Mouse (Mus musculus): ENCODE measurements around the gene Mical3. TPM values are rescaled to one million over a fixed set of nuclear protein-coding genes. Genes with fewer than 3 reads are reported as not detected.

The Mical3 gene
- polyA plus RNA-seq, 1 experiment from 2014 or later: 18.0 TPM

- Histone ChIP-seq H3K27ac (ENCODE audit: low read depth, low read length) (no peak overlapping the region), H3K4me1 (replicated peaks; ENCODE audit: control insufficient read depth, insufficient read depth, low read length) (no peaks in the 10 kb centered on the region), H3K36me3 (ENCODE audit: control insufficient read depth, insufficient read depth, low read length) (no peaks in the 10 kb centered on the region), H3K4me3 (ENCODE audit: low read depth, low read length) (no peak overlapping the region), H3K27me3 (ENCODE audit: control insufficient read depth, insufficient read depth, low read length) (no peaks in the 10 kb centered on the region), H3K9me3 (ENCODE audit: control insufficient read depth, low read length) (no peaks in the 10 kb centered on the region), H3K4me2 (ENCODE audit: low read depth, low read length, severe bottlenecking) (no peak overlapping the region), H3K9ac (ENCODE audit: low read length) (no peak overlapping the region)
- 75% methylated on average over 3 of the region's 3 CpGs for WGBS
- no peak for ATAC-seq (replicated peaks; ENCODE audit: low FRiP score)
- DNase-seq (ENCODE audit: low spot score): no peak
These were observed 75.3 kb downstream of the Mical3 start for GRCm38 (mm10) chr6:121055496-121055895.

DNA sequence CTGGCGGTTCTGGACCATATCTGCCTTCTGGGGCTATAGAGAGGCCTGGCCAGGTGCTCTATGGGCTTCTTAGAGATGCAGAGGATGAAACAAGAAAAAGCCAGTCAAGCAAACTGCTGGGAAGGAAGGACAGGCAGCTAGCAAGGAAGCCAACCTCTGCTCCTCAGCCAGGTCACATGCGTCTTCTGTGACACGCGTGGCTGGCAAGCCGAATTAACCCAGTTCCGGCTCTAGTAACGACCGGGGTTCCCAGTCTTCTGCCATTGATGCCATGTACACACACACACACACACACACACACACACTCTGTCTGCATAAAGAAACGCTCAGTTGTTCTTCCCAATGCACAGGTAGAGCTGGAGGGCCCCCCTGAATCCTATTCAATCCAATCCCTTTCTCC is 75.9 kb downstream of the Mical3 start:
- Histone ChIP-seq H3K4me2 (ENCODE audit: low read depth, low read length, severe bottlenecking) (no peak overlapping the region), H3K4me1 (replicated peaks; ENCODE audit: control insufficient read depth, insufficient read depth, low read length) (no peaks in the 10 kb centered on the region), H3K27me3 (ENCODE audit: control insufficient read depth, insufficient read depth, low read length) (no peaks in the 10 kb centered on the region), H3K4me3 (ENCODE audit: low read depth, low read length) (no peak overlapping the region), H3K9ac (ENCODE audit: low read length) (no peak overlapping the region), H3K9me3 (ENCODE audit: control insufficient read depth, low read length) (no peaks in the 10 kb centered on the region), H3K27ac (ENCODE audit: low read depth, low read length) (no peak overlapping the region), H3K36me3 (ENCODE audit: control insufficient read depth, insufficient read depth, low read length) (no peaks in the 10 kb centered on the region)
- ATAC-seq (replicated peaks; ENCODE audit: low FRiP score) (no peak), DNase-seq (ENCODE audit: low spot score) (no peak)
- WGBS: 90% methylated on average over 9 of the region's 9 CpGs

DNA sequence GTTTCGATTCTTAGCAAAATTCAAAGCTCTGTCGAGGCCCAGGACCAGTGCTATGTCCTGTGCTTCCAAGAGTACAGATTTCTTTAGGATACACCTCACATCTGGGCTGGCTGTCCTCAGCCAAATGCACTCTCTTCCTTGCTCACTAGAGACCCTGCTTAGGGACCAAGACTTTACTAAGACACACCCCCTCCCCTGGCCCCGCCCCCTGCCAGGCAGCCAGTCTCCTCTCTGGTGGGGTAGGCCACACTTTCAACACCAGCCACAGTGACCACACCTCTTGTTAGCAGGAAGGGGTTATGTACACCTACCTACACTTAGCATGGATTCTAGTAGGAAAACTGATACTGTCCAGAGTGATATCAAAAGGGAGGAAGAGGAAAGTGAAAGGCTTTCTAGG is 76.5 kb downstream of the Mical3 start:
- DNase-seq (ENCODE audit: low spot score) (no peak), ATAC-seq (replicated peaks; ENCODE audit: low FRiP score) (no peak)
- 80% methylated on average over 3 of the region's 3 CpGs for WGBS

GRCm38 (mm10) chr6:121053585-121054112 is 77.2 kb downstream of the Mical3 start:
- ATAC-seq (replicated peaks; ENCODE audit: low FRiP score) (no peak), DNase-seq (ENCODE audit: low spot score) (no peak)
- Histone ChIP-seq H3K4me1 (replicated peaks; ENCODE audit: control insufficient read depth, insufficient read depth, low read length) (no peaks in the 10 kb centered on the region), H3K9ac (ENCODE audit: low read length) (no peak overlapping the region), H3K36me3 (ENCODE audit: control insufficient read depth, insufficient read depth, low read length) (no peaks in the 10 kb centered on the region), H3K27ac (ENCODE audit: low read depth, low read length) (no peak overlapping the region), H3K27me3 (ENCODE audit: control insufficient read depth, insufficient read depth, low read length) (no peaks in the 10 kb centered on the region), H3K4me2 (ENCODE audit: low read depth, low read length, severe bottlenecking) (no peak overlapping the region), H3K9me3 (ENCODE audit: control insufficient read depth, low read length) (no peaks in the 10 kb centered on the region), H3K4me3 (ENCODE audit: low read depth, low read length) (no peak overlapping the region)
- 92% methylated on average over 7 of the region's 7 CpGs for WGBS

More for the DNA sequence above, 76.5 kb downstream of the Mical3 start:
- H3K9ac ChIP-seq (ENCODE audit: low read length): no peak overlapping the region
- H3K9me3 ChIP-seq (ENCODE audit: control insufficient read depth, low read length): no peaks in the 10 kb centered on the region
- H3K4me3 ChIP-seq (ENCODE audit: low read depth, low read length): no peak overlapping the region
- no peak overlapping the region for H3K27ac ChIP-seq (ENCODE audit: low read depth, low read length)
- no peaks in the 10 kb centered on the region for H3K4me1 ChIP-seq (replicated peaks; ENCODE audit: control insufficient read depth, insufficient read depth, low read length)
- no peak overlapping the region for H3K4me2 ChIP-seq (ENCODE audit: low read depth, low read length, severe bottlenecking)
- H3K27me3 ChIP-seq (ENCODE audit: control insufficient read depth, insufficient read depth, low read length): no peaks in the 10 kb centered on the region
- H3K36me3 ChIP-seq (ENCODE audit: control insufficient read depth, insufficient read depth, low read length): no peaks in the 10 kb centered on the region

DNA sequence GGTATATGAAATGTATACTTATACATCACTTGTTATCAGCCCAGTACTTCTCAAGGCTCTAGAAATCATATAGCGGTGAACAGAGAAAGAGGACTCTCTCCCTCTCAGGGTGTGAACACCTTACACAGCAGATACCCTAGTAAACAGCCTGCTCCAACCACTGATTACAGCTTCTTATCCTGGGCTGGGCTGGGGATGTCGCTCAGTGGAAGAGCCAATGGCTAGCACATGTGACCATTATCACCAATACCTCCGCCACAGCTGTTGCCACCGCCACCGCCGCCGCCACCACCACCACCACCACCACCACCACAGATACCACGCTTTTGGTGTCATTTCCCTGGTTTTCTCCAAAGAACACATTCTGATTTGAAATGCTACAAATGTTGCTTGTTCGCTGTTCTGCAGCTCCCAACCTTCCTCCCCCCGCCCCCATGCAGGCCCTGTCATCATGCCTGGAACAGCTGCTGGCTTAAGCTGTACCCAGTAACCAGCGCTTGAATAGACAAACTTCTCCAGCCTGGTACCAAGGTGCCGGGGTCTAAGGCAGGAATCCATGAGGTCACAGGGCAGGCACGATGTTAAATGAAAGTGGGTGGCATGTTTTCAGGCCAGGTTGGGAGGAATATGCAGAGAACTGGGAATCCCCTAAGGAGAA is 78.7 kb downstream of the Mical3 start:
- no peaks in the 10 kb centered on the region for H3K27me3 ChIP-seq (ENCODE audit: control insufficient read depth, insufficient read depth, low read length)
- no peak overlapping the region for H3K4me3 ChIP-seq (ENCODE audit: low read depth, low read length)
- no peak for ATAC-seq (replicated peaks; ENCODE audit: low FRiP score)
- H3K4me2 ChIP-seq (ENCODE audit: low read depth, low read length, severe bottlenecking): no peak overlapping the region
- no peak overlapping the region for H3K27ac ChIP-seq (ENCODE audit: low read depth, low read length)
- no peak overlapping the region for H3K9ac ChIP-seq (ENCODE audit: low read length)
- no peaks in the 10 kb centered on the region for H3K4me1 ChIP-seq (replicated peaks; ENCODE audit: control insufficient read depth, insufficient read depth, low read length)
- no peaks in the 10 kb centered on the region for H3K9me3 ChIP-seq (ENCODE audit: control insufficient read depth, low read length)
- no peak for DNase-seq (ENCODE audit: low spot score)
- H3K36me3 ChIP-seq (ENCODE audit: control insufficient read depth, insufficient read depth, low read length): no peaks in the 10 kb centered on the region
- 95% methylated on average over 13 of the region's 13 CpGs for WGBS

GRCm38 (mm10) chr6:121051411-121051810 is 79.4 kb downstream of the Mical3 start:
- Histone ChIP-seq H3K27me3 (ENCODE audit: control insufficient read depth, insufficient read depth, low read length) (no peaks in the 10 kb centered on the region), H3K9me3 (ENCODE audit: control insufficient read depth, low read length) (no peaks in the 10 kb centered on the region), H3K4me2 (ENCODE audit: low read depth, low read length, severe bottlenecking) (no peak overlapping the region), H3K36me3 (ENCODE audit: control insufficient read depth, insufficient read depth, low read length) (no peaks in the 10 kb centered on the region), H3K9ac (ENCODE audit: low read length) (no peak overlapping the region), H3K27ac (ENCODE audit: low read depth, low read length) (no peak overlapping the region), H3K4me1 (replicated peaks; ENCODE audit: control insufficient read depth, insufficient read depth, low read length) (no peaks in the 10 kb centered on the region), H3K4me3 (ENCODE audit: low read depth, low read length) (no peak overlapping the region)
- ATAC-seq (replicated peaks; ENCODE audit: low FRiP score) (no peak), DNase-seq (ENCODE audit: low spot score) (no peak)
- WGBS: 90% methylated on average over 8 of the region's 8 CpGs

DNA sequence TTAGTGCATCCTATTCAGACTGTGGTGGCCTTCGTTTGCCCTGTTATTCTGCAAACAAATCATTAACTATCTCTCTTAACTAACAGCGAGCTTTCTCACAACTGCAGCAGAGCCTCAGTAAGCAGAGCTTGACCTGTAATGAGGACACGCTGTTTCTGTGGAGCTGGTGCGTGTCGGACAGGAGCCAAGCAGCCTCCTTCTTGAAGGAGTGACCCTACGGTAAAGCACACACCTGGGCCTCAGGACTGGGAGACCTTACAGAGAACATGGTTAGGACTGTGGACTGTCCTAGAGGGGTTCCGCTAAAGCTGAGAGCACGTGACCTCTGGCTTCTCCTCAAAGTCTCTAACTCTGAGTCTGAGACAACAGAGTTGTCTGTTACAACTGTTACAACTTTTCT is 82.1 kb downstream of the Mical3 start:
- H3K4me3 ChIP-seq (ENCODE audit: low read depth, low read length): no peak overlapping the region
- DNase-seq (ENCODE audit: low spot score) (no peak), ATAC-seq (replicated peaks; ENCODE audit: low FRiP score) (no peak)
- WGBS: 86% methylated on average over 8 of the region's 8 CpGs
- no peak overlapping the region for H3K4me2 ChIP-seq (ENCODE audit: low read depth, low read length, severe bottlenecking)
- H3K36me3 ChIP-seq (ENCODE audit: control insufficient read depth, insufficient read depth, low read length): no peaks in the 10 kb centered on the region
- no peaks in the 10 kb centered on the region for H3K27me3 ChIP-seq (ENCODE audit: control insufficient read depth, insufficient read depth, low read length)
- no peaks in the 10 kb centered on the region for H3K9me3 ChIP-seq (ENCODE audit: control insufficient read depth, low read length)
- H3K9ac ChIP-seq (ENCODE audit: low read length): no peak overlapping the region
- no peak overlapping the region for H3K27ac ChIP-seq (ENCODE audit: low read depth, low read length)
- no peaks in the 10 kb centered on the region for H3K4me1 ChIP-seq (replicated peaks; ENCODE audit: control insufficient read depth, insufficient read depth, low read length)

- no peak for ATAC-seq (replicated peaks; ENCODE audit: low FRiP score)
- 81% methylated on average over 20 of the region's 20 CpGs for WGBS
These were observed 85.3 kb downstream of the Mical3 start for GRCm38 (mm10) chr6:121045345-121046080.

More at GRCm38 (mm10) chr6:121045345-121046080, 85.3 kb downstream of the Mical3 start:
- H3K4me1 ChIP-seq (replicated peaks; ENCODE audit: control insufficient read depth, insufficient read depth, low read length): no peaks in the 10 kb centered on the region
- H3K27me3 ChIP-seq (ENCODE audit: control insufficient read depth, insufficient read depth, low read length): no peaks in the 10 kb centered on the region
- H3K9me3 ChIP-seq (ENCODE audit: control insufficient read depth, low read length): no peaks in the 10 kb centered on the region
- H3K36me3 ChIP-seq (ENCODE audit: control insufficient read depth, insufficient read depth, low read length): no peaks in the 10 kb centered on the region
- no peak overlapping the region for H3K4me3 ChIP-seq (ENCODE audit: low read depth, low read length)
- no peak overlapping the region for H3K9ac ChIP-seq (ENCODE audit: low read length)
- H3K27ac ChIP-seq (ENCODE audit: low read depth, low read length): no peak overlapping the region
- no peak overlapping the region for H3K4me2 ChIP-seq (ENCODE audit: low read depth, low read length, severe bottlenecking)
- DNase-seq (ENCODE audit: low spot score): no peak

Data from forebrain, embryonic 11.5 days (tissue).